Mouse (Mus musculus) E14TG2a.4 (cell line): ENCODE results near the gene Ccl17.

Experiments used
- H3K27me3 ChIP-seq: 2 replicates; pipeline ENCODE4 v1.6.1; 2014; ENCODE audit warnings: low read length, control low read depth; ENCODE audit not compliant: insufficient read depth
- H3K36me3 ChIP-seq: 2 replicates; pipeline ENCODE4 v1.6.1; 2014; ENCODE audit warnings: low read length, control low read depth; ENCODE audit not compliant: insufficient read depth
- H3K4me1 ChIP-seq: replicated peaks from 2 replicates; pipeline ENCODE4 v1.6.1; 2014; ENCODE audit warnings: low read depth, low read length, control low read depth
- H3K4me3 ChIP-seq: replicated peaks from 2 replicates; pipeline ENCODE4 v1.5.1; 2014; ENCODE audit warnings: mild to moderate bottlenecking, low read length
- H3K9me3 ChIP-seq: 2 replicates; pipeline ENCODE4 v1.6.1; 2014; ENCODE audit warnings: low read length, control low read depth
- CTCF ChIP-seq: conservative IDR thresholded peaks from 2 replicates; pipeline ENCODE4 v1.5.1; 2014; ENCODE audit warnings: low read length
- NANOG ChIP-seq: IDR thresholded peaks from 2 replicates; pipeline ENCODE4 v1.6.1; 2014; ENCODE audit warnings: borderline replicate concordance, low read length, mixed read lengths
- POU5F1 ChIP-seq: IDR thresholded peaks from 2 replicates; pipeline ENCODE4 v1.6.1; 2014; ENCODE audit warnings: low read length, borderline replicate concordance

Gene Ccl17

DNA sequence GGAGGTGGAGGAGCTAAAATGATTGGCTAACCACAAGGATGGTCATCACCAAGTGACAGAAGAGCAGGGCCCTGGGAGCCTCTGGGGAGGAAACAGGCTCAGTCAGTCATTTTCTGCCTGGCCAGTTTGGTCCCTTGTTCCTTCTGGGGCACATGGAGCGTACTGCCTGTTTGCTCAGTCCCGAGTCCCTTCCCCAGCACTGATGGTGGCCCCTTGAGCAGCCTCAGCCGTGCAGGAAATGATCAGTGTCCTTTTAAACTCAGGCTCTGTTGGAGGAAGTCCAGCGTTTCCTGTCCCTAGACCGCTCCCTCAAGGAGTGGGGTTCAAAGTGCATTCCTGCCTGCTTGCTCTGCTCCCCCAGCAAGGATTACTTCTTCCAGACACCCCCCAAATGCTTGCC, 31.8 kb upstream of the Ccl17 start:
- Histone ChIP-seq H3K4me3 (no peak overlapping the region), H3K9me3 (no peaks in the 10 kb centered on the region), H3K4me1 (peaks cover 29% of the 10 kb centered on the region), H3K27me3 (peaks cover 52% of the 10 kb centered on the region), H3K36me3 (no peaks in the 10 kb centered on the region)
- TF ChIP-seq NANOG: no peak
- TF ChIP-seq CTCF: no peak
- TF ChIP-seq POU5F1: no peak

DNA sequence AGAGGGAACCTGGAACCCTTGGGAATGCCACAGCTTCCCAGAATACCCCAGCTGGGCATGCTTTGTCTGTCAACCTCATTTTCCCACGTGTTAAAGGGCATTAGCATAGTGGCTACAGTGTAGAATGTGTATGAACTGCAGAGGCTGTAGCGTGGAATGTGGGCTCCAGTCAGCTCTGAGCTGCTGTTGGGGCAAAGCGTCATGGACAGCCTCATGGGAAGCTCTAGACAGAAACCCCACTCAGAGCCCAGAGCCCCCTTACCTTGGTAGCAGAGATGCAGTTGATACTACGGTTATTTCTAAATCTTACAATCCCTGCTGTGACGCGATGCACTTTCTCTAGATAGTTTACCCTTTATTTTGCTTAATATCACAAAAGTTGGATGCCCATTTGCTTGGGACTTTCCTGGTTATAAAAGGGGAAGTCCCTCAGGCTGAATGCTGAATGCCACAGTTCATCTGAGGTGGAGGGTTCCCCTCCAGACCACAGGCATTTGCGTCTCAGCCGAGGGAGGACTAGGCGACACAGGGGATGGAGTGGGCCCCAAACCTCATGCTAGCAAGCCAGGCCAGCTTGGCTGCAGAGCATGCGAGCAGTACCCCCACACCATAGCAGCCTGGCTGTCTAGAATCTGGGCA, 31.2 kb upstream of the Ccl17 start:
- no peak for TF ChIP-seq POU5F1
- TF ChIP-seq NANOG: no peak
- TF ChIP-seq CTCF: no peak
- H3K4me1 ChIP-seq: peaks cover 30% of the 10 kb centered on the region
- H3K27me3 ChIP-seq: peaks cover 46% of the 10 kb centered on the region
- no peak overlapping the region for H3K4me3 ChIP-seq
- no peaks in the 10 kb centered on the region for H3K9me3 ChIP-seq
- no peaks in the 10 kb centered on the region for H3K36me3 ChIP-seq

- TF ChIP-seq CTCF (no peak), NANOG (no peak), POU5F1 (no peak)
- peaks cover 37% of the 10 kb centered on the region for H3K4me1 ChIP-seq
- H3K4me3 ChIP-seq: peak overlapping the region; percentile 56; the same call in 1 of the 2 replicates
- no peaks in the 10 kb centered on the region for H3K9me3 ChIP-seq
- no peaks in the 10 kb centered on the region for H3K36me3 ChIP-seq
- peaks cover 46% of the 10 kb centered on the region for H3K27me3 ChIP-seq
Measured at GRCm38 (mm10) chr8:94779534-94780294, 30.5 kb upstream of the Ccl17 start.

GRCm38 (mm10) chr8:94780491-94781154, 29.6 kb upstream of the Ccl17 start:
- H3K9me3 ChIP-seq: no peaks in the 10 kb centered on the region
- H3K36me3 ChIP-seq: no peaks in the 10 kb centered on the region
- H3K4me1 ChIP-seq: peaks cover 47% of the 10 kb centered on the region
- peaks cover 37% of the 10 kb centered on the region for H3K27me3 ChIP-seq
- H3K4me3 ChIP-seq: peak overlapping the region; percentile 56
- no peak for TF ChIP-seq NANOG
- TF ChIP-seq CTCF: no peak
- no peak for TF ChIP-seq POU5F1

- peaks cover 51% of the 10 kb centered on the region for H3K4me1 ChIP-seq
- H3K4me3 ChIP-seq: peak overlapping the region; percentile 56
- peaks cover 31% of the 10 kb centered on the region for H3K27me3 ChIP-seq
- TF ChIP-seq POU5F1: no peak
- no peak for TF ChIP-seq NANOG
- no peak for TF ChIP-seq CTCF
- H3K9me3 ChIP-seq: no peaks in the 10 kb centered on the region
- H3K36me3 ChIP-seq: no peaks in the 10 kb centered on the region
Measured at GRCm38 (mm10) chr8:94781155-94781837, 29.0 kb upstream of the Ccl17 start.

GRCm38 (mm10) chr8:94781838-94782235, 28.4 kb upstream of the Ccl17 start:
- TF ChIP-seq NANOG (no peak), CTCF (no peak), POU5F1 (no peak)
- Histone ChIP-seq H3K36me3 (no peaks in the 10 kb centered on the region), H3K4me3 (peak overlapping the region; percentile 56), H3K27me3 (peaks cover 28% of the 10 kb centered on the region), H3K9me3 (no peaks in the 10 kb centered on the region), H3K4me1 (peaks cover 56% of the 10 kb centered on the region)

DNA sequence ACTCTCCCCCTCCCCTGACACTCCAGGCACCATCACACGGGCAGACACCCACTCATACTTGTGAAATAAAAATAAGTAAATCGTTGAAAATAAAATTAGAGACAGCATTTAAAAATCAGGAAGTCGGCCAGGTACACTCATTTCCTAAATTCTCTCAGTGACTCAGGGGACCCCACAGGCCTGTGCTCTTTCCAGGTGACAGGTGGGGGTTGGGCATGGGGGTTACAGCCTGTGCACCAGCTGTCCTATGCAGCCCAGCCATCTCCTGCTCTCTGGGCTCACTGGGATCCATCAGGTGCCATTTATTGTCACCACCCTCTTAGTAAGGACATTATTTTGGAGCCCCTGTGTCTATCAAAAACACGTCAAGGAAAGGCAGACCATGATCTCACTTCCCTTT, 26.4 kb upstream of the Ccl17 start:
- H3K9me3 ChIP-seq: no peaks in the 10 kb centered on the region
- TF ChIP-seq NANOG: no peak
- no peak for TF ChIP-seq CTCF
- no peak for TF ChIP-seq POU5F1
- peaks cover 18% of the 10 kb centered on the region for H3K27me3 ChIP-seq
- no peaks in the 10 kb centered on the region for H3K36me3 ChIP-seq
- H3K4me3 ChIP-seq: no peak overlapping the region
- peaks cover 72% of the 10 kb centered on the region for H3K4me1 ChIP-seq

DNA sequence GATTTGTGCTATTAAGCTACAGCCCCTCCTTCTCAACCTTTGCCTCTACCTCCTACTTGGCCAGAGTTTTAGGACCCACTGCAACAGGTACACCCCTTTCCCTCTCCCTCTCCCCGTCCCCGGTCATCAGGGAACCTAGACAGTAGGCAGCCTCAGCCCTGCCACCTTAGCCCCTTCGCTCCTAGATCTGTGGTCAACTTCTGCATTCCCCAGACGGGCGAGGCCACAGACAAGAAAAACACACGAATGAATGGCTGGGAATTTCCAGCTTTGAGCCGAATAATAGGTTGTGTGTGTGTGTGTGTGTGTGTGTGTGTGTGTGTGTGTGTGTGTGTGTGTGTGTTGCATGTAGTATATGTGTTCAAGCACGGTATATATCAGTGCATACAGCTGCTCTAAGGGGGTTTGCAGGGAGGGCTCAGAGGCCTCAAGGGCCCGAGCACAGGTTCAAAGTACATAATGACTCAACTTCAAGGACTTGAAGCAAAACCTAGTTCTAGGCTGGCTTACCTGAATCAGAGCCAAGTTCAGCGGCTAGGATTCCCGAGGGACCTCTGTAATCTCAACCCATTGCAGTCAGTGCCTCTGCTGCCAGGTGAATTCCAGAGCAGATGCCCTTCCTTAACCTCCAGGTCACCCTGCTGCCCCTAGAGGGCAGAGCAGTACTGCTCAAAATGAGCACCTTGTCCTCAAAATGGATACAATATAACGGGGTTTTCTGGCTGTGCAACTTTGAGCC, 24.8 kb upstream of the Ccl17 start:
- TF ChIP-seq NANOG: no peak
- peak; percentile 53 for TF ChIP-seq CTCF
- Histone ChIP-seq H3K4me3 (no peak overlapping the region), H3K4me1 (peaks cover 73% of the 10 kb centered on the region), H3K27me3 (peaks cover 4% of the 10 kb centered on the region; the same call in 1 of the 2 replicates), H3K9me3 (no peaks in the 10 kb centered on the region), H3K36me3 (no peaks in the 10 kb centered on the region)
